Mouse (Mus musculus) myocyte (in vitro differentiated cells): ENCODE results near the gene Dpm2.

Source experiments
- CEBPB ChIP-seq: IDR thresholded peaks from 2 replicates; pipeline ENCODE4 v1.6.1; 2011; ENCODE audit warnings: mild to moderate bottlenecking, moderate library complexity; ENCODE audit not compliant: poor library complexity, insufficient read depth, severe bottlenecking
- E2F4 ChIP-seq: IDR thresholded peaks from one replicate; pipeline ENCODE4 v1.6.1; 2011; ENCODE audit warnings: mild to moderate bottlenecking, control low read depth, moderate library complexity; ENCODE audit not compliant: insufficient read depth
- MAX ChIP-seq: IDR thresholded peaks from one replicate; pipeline ENCODE4 v1.6.1; 2011; ENCODE audit warnings: low read depth, mild to moderate bottlenecking, control low read depth
- MYOD1 ChIP-seq, 3 experiments: IDR thresholded peaks; one replicate each; pipeline ENCODE4 v1.6.1; 2011; ENCODE audit warnings: control low read depth in 2 of 3, low read depth in 2 of 3, mild to moderate bottlenecking in 2 of 3, moderate library complexity in 1 of 3; ENCODE audit not compliant: insufficient read length in 2 of 3, control insufficient read depth in 1 of 3
- MYOG ChIP-seq, 3 experiments: IDR thresholded peaks; one replicate each; pipeline ENCODE4 v1.6.1; 2011; ENCODE audit warnings: control low read depth in 2 of 3, low read depth in 2 of 3, mild to moderate bottlenecking in 2 of 3; ENCODE audit not compliant: insufficient read length in 2 of 3, control insufficient read depth in 1 of 3, insufficient read depth in 1 of 3
- POLR2A ChIP-seq: IDR thresholded peaks from one replicate; pipeline ENCODE4 v1.6.1; 2011; ENCODE audit warnings: low read depth, mild to moderate bottlenecking, control low read depth, moderate library complexity; ENCODE audit not compliant: insufficient read length
- POLR2AphosphoS2 ChIP-seq: IDR thresholded peaks from one replicate; pipeline ENCODE4 v1.6.1; 2011; ENCODE audit warnings: low read depth, control low read depth; ENCODE audit not compliant: insufficient read length
- REST ChIP-seq: IDR thresholded peaks from one replicate; pipeline ENCODE4 v1.6.1; 2011; ENCODE audit warnings: mild to moderate bottlenecking, control low read depth, moderate library complexity; ENCODE audit not compliant: insufficient read depth, insufficient read length
- SRF ChIP-seq: IDR thresholded peaks from one replicate; pipeline ENCODE4 v1.6.1; 2011; ENCODE audit warnings: low read depth; ENCODE audit not compliant: control insufficient read depth, insufficient read length
- TCF12 ChIP-seq: IDR thresholded peaks from one replicate; pipeline ENCODE4 v1.6.1; 2011; ENCODE audit warnings: mild to moderate bottlenecking, control low read depth; ENCODE audit not compliant: poor library complexity, insufficient read depth, severe bottlenecking
- TCF3 ChIP-seq: IDR thresholded peaks from one replicate; pipeline ENCODE4 v1.6.1; 2011; ENCODE audit warnings: low read depth, control low read depth; ENCODE audit not compliant: insufficient read length
- USF1 ChIP-seq: IDR thresholded peaks from one replicate; pipeline ENCODE4 v1.6.1; 2011; ENCODE audit warnings: low read depth, mild to moderate bottlenecking, control low read depth, moderate library complexity

DNA sequence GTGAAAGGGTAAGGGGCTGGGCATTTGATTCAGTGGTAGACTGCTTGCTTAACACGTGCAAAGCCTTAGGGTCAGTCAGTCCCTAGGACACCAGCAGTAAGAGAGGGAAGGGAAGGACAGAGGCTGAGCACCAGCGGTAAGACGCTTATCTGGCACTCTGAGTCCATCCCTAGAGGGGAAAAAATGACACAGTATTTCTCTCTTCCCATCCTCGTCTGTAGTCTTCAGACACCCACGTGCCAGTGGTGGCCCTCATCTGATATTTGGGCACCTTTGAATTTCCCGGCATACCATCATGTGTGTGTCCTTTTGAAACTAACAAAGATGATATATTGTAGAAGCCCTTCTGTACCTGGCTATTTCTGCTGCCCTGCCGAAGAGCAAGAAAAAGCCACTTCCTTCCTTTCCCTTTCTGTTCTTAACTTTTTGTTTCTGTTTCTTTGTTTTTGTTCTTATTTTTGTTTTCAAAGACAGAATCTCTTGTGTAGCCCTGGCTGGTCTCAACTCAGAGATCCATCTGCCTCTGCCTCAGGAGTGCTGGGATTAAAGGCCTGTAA, 17.0 kb upstream of the Dpm2 start:
- TF ChIP-seq MAX (no peak), POLR2A (no peak), CEBPB (no peak), POLR2AphosphoS2 (no peak), REST (no peak), SRF (no peak), MYOG (IDR thresholded peaks at IDR 0.05; ENCODE audit: control insufficient read depth in 1 of 3, insufficient read depth in 1 of 3, insufficient read length in 2 of 3, low read depth in 2 of 3) (no peak), TCF12 (no peak), USF1 (no peak), TCF3 (no peak), E2F4 (no peak), MYOD1 (IDR thresholded peaks at IDR 0.05; ENCODE audit: control insufficient read depth in 1 of 3, insufficient read length in 2 of 3, low read depth in 2 of 3) (no peak)
